Mouse (Mus musculus) heart, adult 2 months (tissue): ENCODE results near the gene Zfp3.

Experiments used
- CTCF ChIP-seq: fragments of 200-600 bp; IDR thresholded peaks from 2 replicates; pipeline ENCODE4 v1.8.1; 2022; ENCODE audit warnings: antibody characterized with exemption, mild to moderate bottlenecking, moderate library complexity
- EP300 ChIP-seq: fragments of 200-500 bp; IDR thresholded peaks from 2 replicates; pipeline ENCODE4 v1.6.1; 2011; ENCODE audit warnings: low read depth, low read length, control low read depth; ENCODE audit not compliant: insufficient read depth
- POLR2A ChIP-seq: fragments of 200-500 bp; IDR thresholded peaks from 2 replicates; pipeline ENCODE4 v1.6.1; 2011; ENCODE audit warnings: mild to moderate bottlenecking, low read depth, low read length, control low read depth; ENCODE audit not compliant: insufficient read depth

GRCm38 (mm10) chr11:70808101-70808500 is 44.1 kb downstream of the Zfp3 start:
- TF ChIP-seq CTCF = no peak
- no peak for TF ChIP-seq POLR2A
- no peak for TF ChIP-seq EP300
